Mouse (Mus musculus) stomach, postnatal 0 days (tissue): ENCODE measurements around the gene Samd14. TPM values are rescaled to one million over a fixed set of nuclear protein-coding genes. Genes with fewer than 3 reads are reported as not detected.

Experiments
- ATAC-seq: fragments of 200-750 bp; cut with Nextera tagmentation; 2 replicates; pipeline ENCODE4 v1.8.0; 2017; ENCODE audit not compliant: low FRiP score, low TSS enrichment
- DNase-seq: peaks from one replicate; pipeline ENCODE4 v3.0.0-alpha.2; 2016; ENCODE audit warnings: low spot score
- H3K27ac ChIP-seq: fragments of 300-500 bp; sonication (generic); replicated peaks from 2 replicates; pipeline ENCODE4 v1.5.1; 2014; ENCODE audit warnings: mild to moderate bottlenecking, control low read depth
- H3K27me3 ChIP-seq: fragments of 300-500 bp; sonication (generic); 2 replicates; pipeline ENCODE4 v1.6.1; 2014; ENCODE audit warnings: low read length; ENCODE audit not compliant: control insufficient read depth, insufficient read depth
- H3K36me3 ChIP-seq: fragments of 300-500 bp; sonication (generic); 2 replicates; pipeline ENCODE4 v1.6.1; 2014; ENCODE audit warnings: low read length, mixed read lengths; ENCODE audit not compliant: control insufficient read depth, insufficient read depth
- H3K4me1 ChIP-seq: fragments of 300-500 bp; sonication (generic); replicated peaks from 2 replicates; pipeline ENCODE4 v1.6.1; 2014; ENCODE audit warnings: antibody characterized with exemption; ENCODE audit not compliant: control insufficient read depth, insufficient read depth
- H3K4me2 ChIP-seq: fragments of 300-500 bp; sonication (generic); replicated peaks from 2 replicates; pipeline ENCODE4 v1.6.1; 2014; ENCODE audit warnings: low read depth, mild to moderate bottlenecking, control low read depth, moderate library complexity
- H3K4me3 ChIP-seq: fragments of 300-500 bp; sonication (generic); 2 replicates; pipeline ENCODE4 v1.5.1; 2014; ENCODE audit warnings: low read depth, low read length, control low read depth
- H3K9ac ChIP-seq: fragments of 300-500 bp; sonication (generic); 2 replicates; pipeline ENCODE4 v1.6.1; 2014; ENCODE audit warnings: mild to moderate bottlenecking, low read length, control low read depth, mixed read lengths
- H3K9me3 ChIP-seq: fragments of 300-500 bp; sonication (generic); 2 replicates; pipeline ENCODE4 v1.6.1; 2016; ENCODE audit warnings: low read length; ENCODE audit not compliant: control insufficient read depth
- CTCF ChIP-seq: IDR thresholded peaks from 2 replicates; pipeline ENCODE4 v1.5.1; 2016; ENCODE audit warnings: antibody characterized with exemption, low read depth, mild to moderate bottlenecking, moderate library complexity
- EP300 ChIP-seq: optimal IDR thresholded peaks from 2 replicates; pipeline ENCODE3; 2016; ENCODE audit warnings: antibody characterized with exemption
- WGBS: fragments of 180-500 bp; shearing (Covaris S2); extraction: QIAGEN DNeasy Blood & Tissue Kit; methylation state at CpG from one replicate; pipeline ENCODE4 v1.1.7; 2014; 5-methylcytosine and 5-hydroxymethylcytosine counted together
- polyA plus RNA-seq: library from polyadenylated mRNA; unstranded; fragments of >200 nt; fragmentation: Nextera tagmentation; extraction: Ambion mirVana; gene quantifications from 2 replicates; pipeline ENCODE4 v1.2.1, GENCODE M21; 2015

Gene Samd14
- polyA plus RNA-seq, 1 experiment from 2014 or later, result 6.7 TPM

DNA sequence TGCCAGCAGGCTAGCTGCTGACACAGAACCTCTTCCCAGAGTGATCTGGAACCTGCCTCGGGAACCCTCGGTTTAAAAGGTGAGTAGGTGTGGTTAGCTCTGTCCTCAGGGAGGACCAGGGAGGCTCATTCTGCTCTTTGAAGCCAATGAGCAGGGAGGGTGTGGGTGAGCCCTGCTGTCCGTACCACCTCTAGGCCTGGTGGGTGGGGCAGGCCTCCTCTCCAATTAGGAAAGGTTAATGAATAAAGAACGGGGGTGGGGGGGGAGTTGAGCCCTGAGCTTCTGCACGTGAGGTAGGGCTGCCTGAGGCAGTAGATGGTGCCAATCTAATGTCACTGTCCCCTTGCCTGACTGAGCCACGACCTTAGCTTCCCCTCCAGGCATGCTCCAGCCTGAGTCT lies 23.3 kb downstream of the Samd14 start:
- TF ChIP-seq EP300 (no peak), CTCF (no peak)
- no peaks in the 10 kb centered on the region for H3K27me3 ChIP-seq
- H3K27ac ChIP-seq, result no peak overlapping the region
- 32% methylated on average over 6 of the region's 6 CpGs for WGBS
- peaks cover 6% of the 10 kb centered on the region for H3K36me3 ChIP-seq
- no peak overlapping the region for H3K4me2 ChIP-seq
- no peaks in the 10 kb centered on the region for H3K9me3 ChIP-seq
- no peak overlapping the region for H3K9ac ChIP-seq
- no peak overlapping the region for H3K4me3 ChIP-seq
- ATAC-seq (no peak), DNase-seq (no peak)
- H3K4me1 ChIP-seq, result no peaks in the 10 kb centered on the region

DNA sequence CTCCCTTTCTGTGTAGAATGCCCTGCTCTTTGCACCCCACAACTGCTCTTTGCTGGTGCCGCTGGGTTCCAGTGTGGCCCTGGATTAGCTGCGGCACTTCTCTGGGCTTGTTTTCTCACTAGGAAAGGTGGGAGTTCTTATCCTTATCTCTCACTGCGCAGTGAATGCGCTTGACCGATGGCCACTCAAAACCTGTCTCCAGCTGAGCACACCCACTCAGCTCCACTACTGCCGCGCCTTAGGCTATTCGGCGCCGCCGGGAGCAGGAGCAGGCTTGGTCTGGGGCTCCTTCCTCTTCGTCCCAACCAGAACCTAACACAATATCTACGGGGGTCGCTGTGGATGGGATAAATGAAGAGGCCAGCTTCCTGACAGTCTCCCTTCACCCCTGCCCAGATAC lies 23.9 kb downstream of the Samd14 start:
- H3K4me2 ChIP-seq, result no peak overlapping the region
- peaks cover 6% of the 10 kb centered on the region for H3K36me3 ChIP-seq
- no peak overlapping the region for H3K9ac ChIP-seq
- H3K9me3 ChIP-seq, result no peaks in the 10 kb centered on the region
- H3K27ac ChIP-seq, result no peak overlapping the region
- no peak overlapping the region for H3K4me3 ChIP-seq
- WGBS, result 49% methylated on average over 14 of the region's 14 CpGs
- DNase-seq (peak; percentile 62), ATAC-seq (peak; percentile 45)
- no peaks in the 10 kb centered on the region for H3K27me3 ChIP-seq
- no peaks in the 10 kb centered on the region for H3K4me1 ChIP-seq
- TF ChIP-seq CTCF (no peak), EP300 (no peak)

DNA sequence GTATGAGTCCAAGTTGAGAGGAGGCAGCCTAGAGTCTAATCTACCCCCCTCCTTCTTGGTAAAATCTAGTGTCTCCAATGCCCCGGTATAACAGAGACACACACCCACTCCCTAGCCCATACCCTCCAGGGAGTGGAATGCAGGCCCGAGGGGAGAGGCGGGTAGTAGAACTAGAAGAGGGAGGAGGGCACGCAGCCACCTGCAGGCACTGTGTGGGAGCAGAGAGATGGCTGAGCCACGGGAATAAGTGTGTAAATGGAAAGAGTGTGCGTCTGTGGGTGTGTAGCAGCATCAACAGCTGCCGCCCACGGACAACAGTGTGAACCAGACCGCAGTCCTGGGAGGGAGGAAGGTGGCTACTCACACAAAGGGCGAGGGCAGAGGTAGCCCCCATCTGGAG lies 25.2 kb downstream of the Samd14 start:
- Histone ChIP-seq H3K36me3 (peaks cover 3% of the 10 kb centered on the region), H3K27me3 (no peaks in the 10 kb centered on the region), H3K9me3 (no peaks in the 10 kb centered on the region), H3K27ac (no peak overlapping the region), H3K4me1 (no peaks in the 10 kb centered on the region), H3K9ac (no peak overlapping the region), H3K4me2 (no peak overlapping the region), H3K4me3 (no peak overlapping the region)
- TF ChIP-seq CTCF, result no peak
- no peak for TF ChIP-seq EP300
- ATAC-seq, result no peak
- DNase-seq, result no peak
- 56% methylated on average over 10 of the region's 10 CpGs for WGBS

DNA sequence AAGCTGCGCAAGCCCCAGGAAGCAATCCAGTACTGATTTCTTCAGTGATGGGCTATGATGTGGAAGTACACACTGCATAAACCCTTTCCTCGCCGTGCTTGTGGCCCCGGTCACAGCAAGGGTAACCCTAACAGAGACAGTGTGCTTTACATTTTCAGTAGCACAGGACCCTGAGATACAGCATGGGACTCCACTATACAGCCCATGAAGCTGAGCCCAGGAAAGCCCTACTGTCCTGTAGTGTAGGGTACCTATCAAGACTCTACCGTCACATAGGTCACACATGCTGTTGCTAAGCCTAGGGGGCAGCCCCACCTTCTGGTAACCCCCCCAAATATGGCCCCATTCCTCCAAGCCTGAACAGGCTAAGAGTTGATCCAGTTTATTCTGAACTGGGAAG lies 26.8 kb downstream of the Samd14 start:
- peaks cover 3% of the 10 kb centered on the region for H3K4me1 ChIP-seq
- H3K9me3 ChIP-seq, result no peaks in the 10 kb centered on the region
- H3K27ac ChIP-seq, result no peak overlapping the region
- 89% methylated on average over 5 of the region's 5 CpGs for WGBS
- H3K9ac ChIP-seq, result no peak overlapping the region
- H3K36me3 ChIP-seq, result peaks cover 2% of the 10 kb centered on the region; the same call in 1 of the 2 replicates
- DNase-seq, result no peak
- H3K4me2 ChIP-seq, result no peak overlapping the region
- TF ChIP-seq CTCF, result no peak
- no peak for TF ChIP-seq EP300
- no peaks in the 10 kb centered on the region for H3K27me3 ChIP-seq
- H3K4me3 ChIP-seq, result no peak overlapping the region
- ATAC-seq, result no peak

DNA sequence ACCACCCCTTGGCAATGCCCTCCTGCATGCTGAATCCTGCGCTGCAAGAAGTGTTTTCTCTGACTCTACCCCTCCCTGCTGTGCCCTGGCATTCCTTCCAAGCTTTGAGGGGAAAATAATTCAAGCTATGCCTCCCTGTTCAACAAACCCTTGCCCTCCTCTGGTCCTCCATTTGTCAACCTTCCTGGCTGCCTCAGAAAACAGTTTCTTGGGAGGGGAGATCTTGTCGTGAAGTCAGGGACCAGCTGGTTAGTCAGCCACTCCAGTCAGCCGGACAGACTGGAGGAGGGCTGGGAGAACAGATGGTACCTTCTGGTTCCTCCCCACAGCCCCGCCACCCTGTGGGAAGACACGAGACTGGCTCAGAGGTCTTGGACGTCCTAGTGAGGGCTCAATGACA lies 27.6 kb downstream of the Samd14 start:
- no peak overlapping the region for H3K27ac ChIP-seq
- peaks cover 3% of the 10 kb centered on the region for H3K4me1 ChIP-seq
- H3K9me3 ChIP-seq, result no peaks in the 10 kb centered on the region
- no peaks in the 10 kb centered on the region for H3K27me3 ChIP-seq
- no peak overlapping the region for H3K4me2 ChIP-seq
- ATAC-seq (no peak), DNase-seq (no peak)
- TF ChIP-seq EP300, result no peak
- no peak for TF ChIP-seq CTCF
- H3K9ac ChIP-seq, result no peak overlapping the region; the same call in 1 of the 2 replicates
- no peak overlapping the region for H3K4me3 ChIP-seq
- WGBS, result 53% methylated on average over 6 of the region's 6 CpGs
- 0 out of 2 replicates have a peak, but pooled peaks cover 2% of the 10 kb centered on the region for H3K36me3 ChIP-seq

DNA sequence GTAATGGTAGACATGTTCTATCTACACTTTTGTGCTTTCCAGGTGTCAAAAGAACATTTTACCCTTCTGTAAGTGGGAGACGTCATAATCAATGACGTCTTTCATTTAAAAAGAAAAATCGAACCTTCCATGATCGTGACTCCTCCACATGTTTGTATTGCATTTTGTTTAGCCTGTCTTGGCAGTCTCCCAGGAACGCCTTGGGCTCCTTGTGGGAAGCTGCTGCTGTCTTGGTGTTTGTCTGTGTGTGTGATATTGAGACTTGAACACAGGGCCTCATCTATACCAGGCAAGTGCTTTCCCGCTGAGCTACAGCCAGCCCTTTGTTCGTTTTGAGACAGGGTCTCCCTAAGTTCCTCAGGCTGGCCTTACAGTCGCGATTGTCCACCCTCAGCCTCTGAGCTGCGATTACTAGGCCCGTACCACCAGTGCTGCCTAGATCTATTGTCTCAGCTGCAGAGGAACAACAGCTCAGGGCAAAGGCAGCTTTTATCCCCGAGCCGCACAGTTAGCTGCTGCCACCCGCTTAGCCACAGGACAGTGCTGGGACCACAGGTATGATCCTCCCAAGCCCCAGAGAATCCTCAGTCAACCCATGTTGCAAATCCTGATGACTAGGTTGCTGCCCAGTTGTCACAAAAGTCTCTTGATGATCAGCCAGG lies 28.6 kb downstream of the Samd14 start:
- no peaks in the 10 kb centered on the region for H3K27me3 ChIP-seq
- no peak overlapping the region for H3K4me2 ChIP-seq
- DNase-seq, result no peak
- ATAC-seq, result no peak
- H3K4me1 ChIP-seq, result peaks cover 3% of the 10 kb centered on the region
- H3K4me3 ChIP-seq, result no peak overlapping the region
- no peaks in the 10 kb centered on the region for H3K9me3 ChIP-seq
- 0 out of 2 replicates have a peak, but pooled peaks cover 2% of the 10 kb centered on the region for H3K36me3 ChIP-seq
- no peak for TF ChIP-seq CTCF
- no peak overlapping the region for H3K9ac ChIP-seq
- 64% methylated on average over 14 of the region's 14 CpGs for WGBS
- no peak overlapping the region for H3K27ac ChIP-seq
